Mouse (Mus musculus) thymus, postnatal 25 days (tissue): ENCODE results near the gene Fam13c.
A peak's percentile ranks its signal among the peaks of the same experiment; 100 is the strongest.

Experiments
- DNase-seq: peaks from one replicate; pipeline ENCODE4 v3.0.0; 2022

Gene Fam13c

DNA sequence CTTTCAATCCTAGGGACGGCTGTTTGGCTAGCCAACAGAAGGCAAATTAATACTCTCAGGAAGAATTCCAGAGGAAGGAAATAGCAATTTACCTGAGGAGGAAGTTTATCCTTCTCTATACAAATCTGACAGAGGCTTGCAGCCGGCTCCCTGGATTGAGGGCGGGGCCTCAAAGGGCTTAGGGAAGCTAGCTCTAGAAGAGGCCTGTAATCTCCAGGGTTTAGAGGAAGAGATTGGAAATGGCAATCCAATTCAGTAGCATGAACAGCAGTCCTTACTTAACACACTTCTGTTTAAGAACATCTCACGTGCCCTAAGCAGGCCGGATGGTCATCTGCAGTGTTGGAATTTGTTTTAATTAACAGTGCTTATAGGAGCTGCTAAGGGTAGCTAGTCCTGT is 81.1 kb downstream of the Fam13c start:
- DNase-seq = no peak

DNA sequence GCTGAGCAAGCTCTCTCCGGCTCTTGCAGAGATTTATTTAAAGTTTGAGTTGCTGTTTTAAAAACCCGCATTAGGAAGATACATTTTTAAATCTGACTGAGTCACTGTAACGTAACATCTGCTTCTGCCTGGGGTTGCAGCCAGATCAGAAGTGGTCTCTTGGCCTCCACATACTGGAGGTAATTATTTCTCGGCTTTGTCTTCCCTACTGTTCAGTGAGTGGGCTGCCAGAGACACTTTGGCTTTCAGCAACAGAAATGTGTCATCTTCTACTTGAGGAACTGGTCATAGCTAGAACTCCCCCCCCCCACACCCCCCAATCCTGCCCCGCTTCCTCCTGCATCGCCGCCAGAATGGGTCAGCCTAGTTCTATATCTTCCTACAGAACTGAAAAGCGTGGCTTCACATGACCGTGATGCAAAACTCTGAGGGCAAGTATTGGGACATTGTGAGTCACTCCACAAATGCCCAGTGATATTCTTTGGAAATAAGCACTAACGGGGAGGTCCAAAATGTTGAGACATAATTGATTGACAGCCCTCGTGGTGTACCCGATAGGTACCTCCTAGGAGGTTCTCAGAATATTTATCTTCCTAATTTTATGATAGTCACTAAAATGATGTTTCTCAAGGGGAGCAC is 90.0 kb downstream of the Fam13c start:
- no peak for DNase-seq

DNA sequence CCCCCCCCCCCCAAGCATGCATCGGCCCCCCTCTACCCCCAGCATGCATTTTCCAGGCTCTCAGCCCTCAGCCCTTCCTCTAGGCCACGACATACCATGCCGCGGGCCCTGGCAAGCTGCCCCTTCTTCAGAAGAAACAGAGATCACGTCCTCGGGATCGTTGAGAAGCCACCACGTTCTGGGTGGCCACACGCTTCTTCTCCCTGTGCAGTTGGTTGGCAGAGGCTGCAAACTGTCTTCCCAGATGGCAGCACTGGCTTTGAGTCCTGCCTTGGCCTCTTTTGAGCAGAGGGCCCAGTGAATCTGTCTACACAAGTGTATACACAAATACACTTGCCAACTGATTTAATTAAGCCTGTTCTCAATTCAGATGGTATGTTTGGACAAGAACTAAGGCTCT is 92.0 kb downstream of the Fam13c start:
- no peak for DNase-seq

DNA sequence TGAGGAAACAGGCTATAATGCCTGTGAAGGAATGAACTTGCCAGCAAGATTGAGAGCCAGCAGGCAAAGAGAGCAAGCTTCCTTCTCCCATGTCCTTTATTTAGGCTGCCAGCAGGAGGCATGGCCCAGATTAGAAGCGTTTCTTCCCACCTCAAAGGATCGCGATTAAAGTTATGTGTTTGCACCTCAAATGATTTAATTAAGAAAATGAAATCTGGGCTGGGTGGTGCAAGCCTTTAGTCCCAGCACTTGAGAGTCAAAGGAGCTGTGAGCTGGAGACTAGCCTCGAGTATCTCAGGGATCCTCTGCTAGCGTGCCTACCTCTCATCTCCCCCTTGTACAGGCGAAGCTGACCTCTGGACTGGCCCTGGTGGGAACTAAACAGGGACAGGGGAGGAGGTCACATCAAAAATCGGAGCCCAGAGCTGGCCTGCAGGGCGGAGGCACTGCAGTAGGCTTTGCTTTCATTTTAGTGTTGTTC is 93.1 kb downstream of the Fam13c start:
- no peak for DNase-seq

DNA sequence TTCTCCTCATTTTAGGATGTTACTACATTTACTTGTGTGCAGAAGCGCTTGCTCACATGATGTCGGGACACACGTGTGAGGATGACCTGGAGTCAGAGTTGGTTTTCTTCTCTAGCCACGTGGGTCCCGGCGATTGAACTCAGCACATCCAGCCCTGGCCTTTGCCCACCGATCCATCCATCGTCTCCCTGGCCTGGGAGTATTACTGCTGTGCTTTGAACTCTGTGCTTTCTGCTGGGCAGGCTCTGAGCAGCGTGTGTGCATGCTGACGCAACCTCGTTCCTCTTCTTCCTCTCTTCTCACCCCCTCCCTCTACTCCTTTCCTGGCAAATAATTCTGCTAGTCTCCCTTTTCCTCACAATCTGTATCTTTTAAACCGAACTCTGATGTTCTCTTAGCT is 93.7 kb downstream of the Fam13c start:
- DNase-seq = no peak

DNA sequence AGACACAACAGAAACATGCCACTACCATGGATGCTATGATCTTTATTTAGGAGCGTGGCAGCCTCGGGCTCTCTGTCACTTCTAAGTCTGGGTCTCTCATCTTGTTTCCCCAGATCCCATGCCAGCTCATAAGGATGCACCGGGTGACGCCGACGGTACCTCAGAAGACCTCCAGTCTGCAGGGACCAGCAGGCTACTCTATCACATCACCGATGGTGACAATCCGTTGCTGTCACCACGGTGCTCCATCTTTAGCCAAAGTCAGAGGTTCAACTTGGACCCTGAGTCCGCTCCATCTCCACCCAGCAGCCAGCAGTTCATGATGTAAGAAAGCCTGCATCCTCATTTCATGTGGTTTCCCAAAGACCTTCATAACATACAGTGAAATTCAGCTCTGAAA is 94.3 kb downstream of the Fam13c start:
- DNase-seq = no peak

DNA sequence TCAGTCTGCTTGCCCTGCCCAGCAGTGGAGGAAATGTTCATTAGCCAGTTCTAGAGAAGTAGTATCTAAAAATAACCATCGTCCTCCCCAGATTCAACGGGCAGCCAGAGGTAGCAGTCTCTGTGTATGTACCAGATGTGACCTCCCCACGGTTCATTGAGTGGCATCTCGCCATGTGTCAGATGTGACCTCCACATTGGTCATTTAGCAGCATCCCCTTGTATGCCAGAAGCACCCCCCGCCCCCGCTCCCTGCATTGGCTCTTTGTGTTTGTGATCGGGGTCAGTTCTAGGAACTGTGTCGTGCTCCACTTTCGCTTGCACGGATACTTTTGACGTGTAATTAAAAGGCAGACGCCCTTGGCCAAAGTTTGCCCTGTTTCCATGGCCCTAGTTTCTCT is 95.1 kb downstream of the Fam13c start:
- DNase-seq = no peak

DNA sequence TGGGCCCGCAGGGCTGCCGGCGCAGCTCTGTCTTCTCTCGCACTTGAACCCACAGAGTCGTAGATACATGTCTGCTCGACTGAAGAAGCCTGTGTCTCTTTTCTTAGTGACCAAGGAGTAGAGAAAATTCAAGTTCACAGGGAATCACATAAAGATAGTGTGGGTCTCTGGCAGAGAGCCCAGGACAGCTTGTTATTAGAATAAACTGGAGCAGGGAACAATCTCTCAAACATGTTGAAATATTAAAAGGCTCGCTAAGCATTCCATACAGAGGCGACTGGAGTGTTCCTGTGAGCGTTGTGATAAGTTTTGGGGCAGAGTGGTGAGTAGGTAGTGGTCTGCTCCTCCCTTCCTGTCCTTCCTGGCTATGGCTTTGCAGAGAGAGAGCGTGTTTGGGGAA is 97.4 kb downstream of the Fam13c start:
- no peak for DNase-seq

DNA sequence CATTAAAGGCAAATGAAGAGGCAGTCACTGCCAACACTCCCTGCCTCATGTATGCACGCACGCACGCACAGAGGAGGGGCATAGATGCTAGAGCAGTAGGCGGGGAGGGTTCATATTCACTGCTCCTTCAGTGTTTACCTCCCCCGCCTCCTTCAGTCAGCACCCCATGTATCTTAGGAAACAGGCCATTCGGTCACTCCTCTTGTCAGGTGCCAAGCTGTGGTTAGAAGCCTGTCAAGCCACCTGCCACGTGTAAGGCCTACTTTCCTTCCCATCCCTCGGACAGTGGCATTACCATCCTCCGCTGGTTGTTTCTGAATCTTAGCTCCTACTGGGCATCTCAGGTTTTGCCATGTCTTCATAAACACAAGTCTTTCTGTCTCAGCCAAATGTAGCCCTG is 99.0 kb downstream of the Fam13c start:
- DNase-seq = no peak

DNA sequence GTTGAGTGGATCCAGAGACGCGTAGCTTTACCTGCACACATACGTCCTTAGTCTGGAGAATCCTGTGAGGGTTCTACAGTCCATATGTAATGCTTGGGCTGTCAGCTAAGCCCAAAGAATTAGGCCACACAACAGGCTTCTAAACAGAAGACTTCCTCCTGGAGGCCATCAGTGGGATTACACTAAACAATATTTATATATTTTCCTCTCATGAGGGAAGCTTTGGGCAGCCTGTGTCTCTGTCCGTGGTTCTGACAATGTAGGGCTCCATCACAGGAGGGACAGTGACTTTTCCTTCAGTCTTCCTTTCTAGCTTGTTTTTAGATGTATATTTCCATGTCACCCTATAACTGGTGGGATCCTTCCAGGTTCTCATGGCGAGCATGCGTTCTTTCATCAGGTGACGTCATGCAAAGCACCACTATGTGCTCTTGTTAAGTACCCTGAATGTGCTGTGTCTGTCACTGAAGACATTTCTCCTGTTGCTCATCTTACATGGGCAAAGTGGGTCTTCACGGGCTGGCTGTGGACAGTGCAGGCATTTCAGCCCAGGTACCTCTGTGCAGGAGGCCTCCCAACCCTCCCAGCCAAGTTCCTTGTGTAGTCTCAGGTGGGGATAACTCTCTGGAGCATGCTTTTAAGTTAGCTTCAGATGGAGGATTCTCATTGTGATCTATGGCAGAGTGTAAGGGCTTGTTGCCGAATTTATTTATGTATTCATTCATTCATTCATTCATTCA is 100.3 kb downstream of the Fam13c start:
- DNase-seq = no peak

DNA sequence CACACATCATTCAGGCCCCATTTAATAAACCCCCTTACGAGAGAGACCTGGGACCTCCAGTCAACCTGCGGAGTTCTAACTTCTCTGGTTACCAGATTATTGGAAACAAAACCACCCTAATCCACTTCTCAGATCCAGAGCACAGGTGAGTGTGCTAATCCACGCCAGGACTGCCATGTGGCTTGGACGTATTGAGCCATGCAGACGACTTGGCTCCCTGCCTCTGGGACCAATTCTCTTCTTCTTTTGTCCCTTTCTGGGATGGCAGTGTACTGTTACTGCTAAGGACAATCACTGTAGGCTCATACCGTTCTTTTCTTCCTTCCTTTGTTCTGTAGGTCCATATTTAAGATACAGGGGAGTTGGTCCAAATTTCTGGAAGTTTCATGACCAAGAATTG is 102.6 kb downstream of the Fam13c start:
- no peak for DNase-seq

DNA sequence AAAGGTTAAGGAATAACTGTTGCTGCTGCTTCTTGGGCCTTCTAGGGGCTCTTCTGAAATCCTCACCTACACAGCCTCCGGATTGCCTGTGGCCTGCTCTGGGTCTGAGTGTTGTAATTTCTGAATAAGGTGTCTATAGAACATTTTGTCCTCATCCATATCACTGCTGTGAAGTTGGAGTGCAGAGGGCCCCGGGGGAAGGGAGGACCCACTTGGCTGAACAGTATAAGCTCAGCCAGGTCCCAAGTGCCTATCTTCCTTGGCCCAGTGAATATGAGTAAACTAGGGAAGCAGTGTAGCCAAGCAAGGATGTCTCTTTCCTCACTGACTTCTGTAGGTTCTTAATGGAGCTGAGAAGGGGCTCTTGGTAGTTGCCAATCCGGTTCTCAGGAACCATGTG is 112.2 kb downstream of the Fam13c start:
- DNase-seq = no peak

DNA sequence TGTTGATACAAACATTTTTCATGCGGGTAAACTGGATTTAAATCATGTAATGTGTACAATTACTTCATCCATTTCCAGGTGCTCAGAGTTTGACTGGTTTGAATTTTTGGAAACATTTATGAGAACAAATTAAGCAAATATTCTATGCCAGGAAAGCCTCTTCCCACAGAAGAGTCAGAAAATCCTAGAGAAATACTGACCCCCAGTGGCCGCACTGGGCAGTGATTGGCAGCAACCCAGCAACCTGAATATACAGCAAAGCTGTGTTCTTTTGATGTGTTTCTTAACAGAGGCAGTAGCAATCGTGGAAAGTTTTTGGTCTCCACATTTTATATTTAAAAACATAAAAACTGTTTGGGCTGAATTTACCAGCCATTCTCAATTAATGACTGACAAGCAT is 123.4 kb downstream of the Fam13c start:
- peak; percentile 8 for DNase-seq

DNA sequence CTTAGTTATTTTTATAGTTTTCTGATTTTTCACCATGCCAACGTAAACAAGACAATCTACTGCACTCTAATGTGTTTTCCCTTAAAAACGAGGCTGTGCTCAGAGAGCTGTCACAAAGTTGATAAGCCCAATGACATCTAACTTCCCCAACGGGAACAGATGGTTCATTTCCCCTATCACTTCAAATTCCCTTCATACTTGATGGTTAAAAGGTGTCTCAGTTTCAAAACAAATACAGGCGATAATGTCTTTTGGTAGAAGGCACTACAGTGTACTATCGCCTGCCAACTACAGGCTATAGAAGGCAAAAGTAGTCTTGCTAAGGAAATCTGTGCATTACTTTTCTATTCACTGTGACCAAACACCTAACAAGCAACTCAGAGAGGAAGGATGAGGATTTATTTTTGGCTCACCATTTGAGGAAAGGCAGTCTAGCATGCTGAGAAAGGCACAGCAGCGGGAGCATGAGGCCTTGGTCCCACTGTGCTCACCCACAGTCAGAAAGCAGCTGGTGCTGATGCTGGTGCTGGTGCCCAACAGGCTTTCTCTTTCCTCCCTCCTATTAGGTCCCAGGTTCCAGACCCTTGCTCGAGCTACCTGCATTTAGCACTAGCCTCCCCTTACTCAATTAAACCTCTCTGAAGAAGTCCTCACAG is 141.4 kb downstream of the Fam13c start:
- DNase-seq = no peak

DNA sequence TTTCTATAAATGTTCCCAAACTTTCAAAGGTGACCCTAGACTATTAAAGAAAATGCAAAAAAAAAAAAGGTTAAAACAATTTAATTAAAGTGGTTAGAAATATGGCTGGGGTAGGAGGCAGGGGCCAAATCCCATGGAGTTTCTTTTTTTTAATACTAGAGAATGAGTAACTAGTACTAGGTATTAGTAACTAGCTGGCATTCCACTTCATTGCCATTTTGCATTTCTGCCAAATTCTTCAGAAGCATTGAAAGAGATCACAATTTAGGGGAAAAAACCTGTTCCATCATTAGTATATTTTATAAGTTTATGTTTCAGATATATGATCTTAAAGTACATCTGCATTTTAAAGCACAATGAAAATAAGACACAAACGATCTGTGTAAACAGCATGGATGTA is 143.9 kb downstream of the Fam13c start:
- DNase-seq = no peak

DNA sequence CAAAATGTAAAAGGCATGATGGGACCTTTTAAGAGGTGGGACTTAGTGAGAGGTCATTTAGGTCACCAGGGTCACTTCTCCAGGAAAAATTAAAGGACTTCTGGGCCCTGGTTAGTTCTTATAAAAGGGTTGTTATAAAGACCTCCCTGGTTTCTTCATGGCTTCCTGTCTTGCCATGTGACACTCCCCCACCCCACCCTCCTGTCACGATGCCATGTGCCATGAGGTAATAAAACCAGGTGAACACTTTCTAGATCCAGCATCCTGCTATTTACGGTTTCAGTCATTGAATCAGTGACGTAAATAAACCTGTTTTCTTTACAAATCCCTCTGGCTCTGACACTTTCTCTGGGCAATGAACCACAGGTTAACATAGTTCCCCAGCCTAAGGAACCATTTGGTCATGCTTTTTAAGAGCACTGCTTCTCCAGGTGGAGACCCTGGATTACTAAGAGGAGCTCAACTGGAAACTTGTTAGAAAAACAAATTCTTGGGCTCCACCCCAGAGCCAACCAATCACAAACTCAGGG is 146.7 kb downstream of the Fam13c start:
- no peak for DNase-seq

DNA sequence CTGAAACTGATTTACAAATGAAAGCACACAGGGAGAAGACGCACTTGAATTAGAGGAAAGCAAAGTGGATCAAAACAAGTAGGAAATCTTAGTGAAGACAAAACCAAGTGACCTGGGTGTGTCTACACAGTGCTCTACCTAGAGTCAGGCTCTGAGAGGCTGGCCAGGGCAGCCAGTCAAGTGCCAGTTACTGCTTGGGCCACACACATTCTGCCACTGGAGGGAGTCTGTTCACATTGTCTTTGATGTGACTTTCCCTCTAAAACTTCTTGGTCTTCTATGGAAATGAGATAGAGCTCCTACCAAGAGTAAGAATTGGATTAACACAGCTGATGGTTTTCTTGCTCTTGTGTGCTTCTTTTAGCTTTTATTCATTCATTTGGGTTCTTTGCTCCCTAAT is 153.7 kb downstream of the Fam13c start:
- no peak for DNase-seq

DNA sequence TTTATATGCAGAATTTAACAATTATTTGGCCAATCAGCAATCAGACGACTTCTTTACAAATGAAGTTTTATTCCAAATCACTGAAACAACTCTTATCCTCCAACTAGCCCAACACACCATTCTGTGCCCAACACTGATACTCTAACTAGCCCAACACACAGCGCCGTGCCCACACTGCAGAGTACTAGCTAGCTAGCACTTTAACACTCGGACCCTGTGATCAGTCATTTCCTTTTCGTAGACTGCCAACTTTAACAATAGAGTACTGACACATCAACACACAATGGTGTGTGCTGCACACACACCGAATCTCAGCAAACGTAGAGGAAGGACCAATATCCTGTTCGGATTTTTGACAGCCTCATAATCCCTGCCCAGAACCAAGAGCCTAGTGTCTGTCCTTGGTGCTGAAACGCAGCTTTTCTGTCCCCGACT is 157.8 kb downstream of the Fam13c start:
- DNase-seq = no peak

DNA sequence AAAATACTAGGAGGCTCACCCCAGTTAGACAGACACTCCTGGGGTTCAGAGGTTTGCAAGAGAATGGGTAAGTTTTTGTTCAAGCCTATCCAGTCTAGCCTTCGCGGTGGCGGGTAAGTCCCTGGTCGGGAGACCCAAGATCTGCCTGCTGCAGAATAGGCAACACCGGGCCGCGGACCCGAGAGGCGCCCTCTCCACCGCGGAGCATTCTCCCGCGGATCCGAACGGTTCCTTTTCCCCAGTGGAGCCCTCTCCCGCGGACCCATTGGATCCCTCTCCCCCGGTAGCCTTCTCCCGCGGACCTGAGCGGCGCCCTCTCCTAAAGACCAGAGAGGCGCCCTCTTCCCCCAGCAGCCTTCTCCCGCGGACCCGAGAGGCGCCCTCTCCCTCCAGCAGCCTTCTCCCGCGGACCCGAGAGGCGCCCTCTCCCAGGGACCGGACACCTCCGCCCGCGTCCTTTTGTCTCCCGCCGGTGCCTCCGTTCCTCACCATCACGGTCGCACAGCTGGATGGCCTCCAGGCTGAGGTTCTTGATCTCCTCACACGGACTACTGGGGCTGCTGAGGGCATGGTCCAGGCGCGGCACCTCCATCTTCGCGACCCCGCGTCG is 158.3 kb downstream of the Fam13c start:
- DNase-seq = no peak

DNA sequence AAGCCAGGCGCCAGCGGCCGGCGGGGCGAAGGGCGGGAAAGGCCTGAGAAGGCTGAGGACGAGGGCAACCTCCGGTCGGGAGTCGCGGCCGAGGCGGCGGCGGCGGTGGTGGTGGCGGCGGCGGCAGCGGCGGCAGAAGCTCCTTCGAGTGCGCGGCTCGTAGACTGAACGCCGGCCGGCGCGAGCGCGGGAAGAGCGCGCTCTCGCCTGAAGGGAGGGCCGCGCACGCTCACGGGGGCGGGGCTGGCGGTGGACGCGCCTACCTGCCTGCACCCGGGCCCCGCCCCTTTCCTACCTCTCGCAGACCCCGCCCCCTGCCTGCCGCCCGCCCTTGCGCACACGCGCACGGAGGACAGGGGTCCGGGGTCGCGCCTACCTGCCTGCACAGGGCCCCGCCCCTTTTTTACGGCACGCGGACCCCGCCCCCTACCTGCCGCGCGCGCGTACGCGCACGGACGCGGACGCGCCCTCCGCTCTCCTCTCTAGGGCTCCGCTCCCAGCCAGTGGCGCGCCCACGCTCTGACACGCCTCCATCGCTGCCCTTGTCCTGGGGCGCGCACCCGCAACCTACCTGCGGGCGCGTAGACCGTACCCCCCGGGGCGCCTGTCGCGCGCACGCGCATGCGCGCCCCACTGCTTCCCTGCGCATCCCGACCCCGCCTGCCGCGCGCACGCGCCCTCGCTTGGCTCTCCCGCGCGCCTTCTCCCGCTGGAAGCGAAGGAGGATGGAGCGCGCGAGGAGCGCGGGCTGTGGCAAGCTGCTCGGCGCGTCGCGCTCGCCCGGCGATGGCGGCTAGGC is 159.0 kb downstream of the Fam13c start:
- peak; percentile 23 for DNase-seq

DNA sequence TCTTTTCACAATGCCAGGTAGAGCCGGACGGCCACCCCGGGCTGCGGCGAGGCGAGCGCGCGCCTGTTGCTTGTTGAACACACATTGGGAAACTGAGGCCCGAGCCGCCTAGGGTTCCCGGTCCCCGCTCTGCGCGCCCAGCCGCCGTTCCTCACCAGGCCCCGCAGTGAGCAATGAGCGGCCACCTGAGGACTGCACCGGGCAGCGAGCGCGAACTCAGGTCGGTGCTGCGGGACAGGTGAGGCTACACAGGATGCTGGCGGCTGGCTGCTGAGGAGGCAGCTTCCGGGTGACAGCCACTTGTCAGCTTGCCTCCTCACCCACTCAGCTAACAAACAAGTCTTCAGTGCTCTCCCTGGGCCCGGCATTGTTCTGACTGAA is 159.6 kb downstream of the Fam13c start:
- DNase-seq = no peak
